Mouse (Mus musculus) limb, embryonic 13.5 days (tissue): ENCODE measurements around the gene Gm18596. TPM values are rescaled to one million over a fixed set of nuclear protein-coding genes. Genes with fewer than 3 reads are reported as not detected.
"Not testable (repeated sequence)": the region's sequence is repeated elsewhere in the genome, so short reads cannot be mapped to it uniquely, and the experiment has no call there.

Experiments used
- ATAC-seq: fragments of 200-750 bp; cut with Nextera tagmentation; 2 replicates; pipeline ENCODE4 v1.8.0; 2017; ENCODE audit warnings: low read depth, moderate number of reproducible peaks, moderate TSS enrichment; ENCODE audit not compliant: low FRiP score
- H3K27ac ChIP-seq: fragments of 300-500 bp; sonication (generic); 2 replicates; pipeline ENCODE4 v1.5.1; 2015; ENCODE audit warnings: inconsistent platforms, mild to moderate bottlenecking, moderate library complexity
- H3K27me3 ChIP-seq: fragments of 300-500 bp; sonication (generic); 2 replicates; pipeline ENCODE4 v1.6.1; 2015; ENCODE audit warnings: mild to moderate bottlenecking, inconsistent platforms
- H3K36me3 ChIP-seq: fragments of 300-500 bp; sonication (generic); 2 replicates; pipeline ENCODE4 v1.6.1; 2015; ENCODE audit warnings: inconsistent platforms, mild to moderate bottlenecking, moderate library complexity
- H3K4me1 ChIP-seq: fragments of 300-500 bp; sonication (generic); 2 replicates; pipeline ENCODE4 v1.6.1; 2015; ENCODE audit warnings: inconsistent platforms
- H3K4me2 ChIP-seq: fragments of 300-500 bp; sonication (generic); replicated peaks from 2 replicates; pipeline ENCODE4 v1.6.1; 2015; ENCODE audit warnings: inconsistent platforms, mild to moderate bottlenecking, moderate library complexity
- H3K4me3 ChIP-seq: fragments of 300-500 bp; sonication (generic); 2 replicates; pipeline ENCODE4 v1.5.1; 2015; ENCODE audit warnings: moderate library complexity, mild to moderate bottlenecking, inconsistent platforms
- H3K9ac ChIP-seq: fragments of 300-500 bp; sonication (generic); 2 replicates; pipeline ENCODE4 v1.6.1; 2015; ENCODE audit warnings: mild to moderate bottlenecking, inconsistent platforms
- H3K9me3 ChIP-seq: fragments of 300-500 bp; sonication (generic); 2 replicates; pipeline ENCODE4 v1.6.1; 2016; ENCODE audit warnings: inconsistent platforms
- WGBS: fragments of 180-500 bp; shearing (Covaris S2); methylation state at CpG from one replicate; pipeline ENCODE4 v1.1.7; 2015; 5-methylcytosine and 5-hydroxymethylcytosine counted together
- polyA plus RNA-seq: library from polyadenylated mRNA; unstranded; fragments of >200 nt; fragmentation: Nextera tagmentation; extraction: Ambion mirVana; gene quantifications from 2 replicates; pipeline ENCODE4 v1.2.1, GENCODE M21; 2015

The Gm18596 gene
- polyA plus RNA-seq: not detected in 2 replicates

DNA sequence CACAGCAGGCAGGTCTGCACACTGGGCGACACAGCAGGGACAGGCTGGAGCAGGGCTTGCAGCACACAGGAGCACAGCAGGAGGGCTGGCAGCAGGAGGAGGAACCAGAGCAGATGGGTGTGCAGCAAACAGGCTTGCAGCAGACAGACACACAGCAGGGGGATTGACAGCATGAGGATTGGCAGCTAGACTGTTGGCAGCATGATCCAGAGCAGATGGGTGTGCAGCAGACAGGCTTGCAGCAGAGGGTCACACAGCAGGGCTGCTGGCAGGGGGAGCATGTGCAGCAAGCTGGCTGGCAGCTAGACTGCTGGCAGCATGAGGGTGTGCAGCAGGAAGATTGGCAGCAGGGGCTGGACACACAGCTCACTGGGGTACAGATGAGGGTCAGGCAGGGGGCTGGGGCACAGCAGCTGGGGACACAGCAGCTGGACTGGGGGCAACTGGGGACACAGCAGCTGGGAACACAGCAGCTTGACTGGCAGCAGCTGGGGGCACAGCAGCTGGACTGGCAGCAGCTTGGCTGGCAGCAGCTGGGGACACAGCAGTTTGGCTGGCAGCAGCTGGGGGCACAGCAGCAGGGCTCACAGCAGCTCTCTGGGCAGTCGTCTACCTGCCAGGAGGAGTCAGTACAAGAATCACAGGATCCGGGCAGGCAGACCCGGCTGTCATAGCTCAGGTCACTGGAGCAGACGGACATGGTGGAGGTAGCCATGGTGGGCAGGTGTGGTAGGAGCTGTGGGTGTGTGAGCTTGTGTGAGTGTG is at the start of gene Gm18596:
Gm18596 (minus strand) TSS at position 715 of the 765 bp plus-strand sequence.
- H3K27ac ChIP-seq, H3K27me3 ChIP-seq, H3K4me2 ChIP-seq, H3K4me3 ChIP-seq, H3K36me3 ChIP-seq, ATAC-seq, H3K9ac ChIP-seq, H3K9me3 ChIP-seq: not testable (repeated sequence)
- peaks cover 10% of the 10 kb centered on the region for H3K4me1 ChIP-seq
- WGBS: 37% methylated on average over 5 of the region's 5 CpGs

DNA sequence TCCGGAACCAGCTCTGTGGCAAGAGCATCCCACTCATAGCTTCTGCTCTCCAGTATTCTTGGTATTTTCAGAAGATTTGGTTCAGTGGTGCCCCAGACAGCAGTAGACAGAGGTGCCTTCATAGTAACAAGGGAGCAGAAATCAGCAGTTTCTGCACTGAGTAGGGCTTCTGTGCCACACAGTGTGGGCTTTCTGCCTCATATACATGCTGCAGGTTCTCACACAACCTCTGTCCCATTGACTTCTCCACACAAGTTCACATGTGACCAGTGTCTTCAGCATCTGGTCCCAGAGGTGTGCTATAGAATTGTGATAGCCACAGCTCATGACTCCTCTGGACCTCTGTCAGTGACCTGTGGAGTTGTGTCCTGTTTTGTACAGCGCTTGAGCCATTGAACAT is 46.2 kb upstream of the Gm18596 start:
- no peak overlapping the region for H3K9ac ChIP-seq
- no peaks in the 10 kb centered on the region for H3K27me3 ChIP-seq
- H3K4me2 ChIP-seq: no peak overlapping the region
- 75% methylated on average over 2 of the region's 2 CpGs for WGBS
- H3K9me3 ChIP-seq: no peaks in the 10 kb centered on the region
- no peaks in the 10 kb centered on the region for H3K36me3 ChIP-seq
- no peak overlapping the region for H3K27ac ChIP-seq
- H3K4me3 ChIP-seq: no peak overlapping the region
- no peak for ATAC-seq
- H3K4me1 ChIP-seq: 0 out of 2 replicates have a peak, but pooled peaks cover under 1% of the 10 kb centered on the region

DNA sequence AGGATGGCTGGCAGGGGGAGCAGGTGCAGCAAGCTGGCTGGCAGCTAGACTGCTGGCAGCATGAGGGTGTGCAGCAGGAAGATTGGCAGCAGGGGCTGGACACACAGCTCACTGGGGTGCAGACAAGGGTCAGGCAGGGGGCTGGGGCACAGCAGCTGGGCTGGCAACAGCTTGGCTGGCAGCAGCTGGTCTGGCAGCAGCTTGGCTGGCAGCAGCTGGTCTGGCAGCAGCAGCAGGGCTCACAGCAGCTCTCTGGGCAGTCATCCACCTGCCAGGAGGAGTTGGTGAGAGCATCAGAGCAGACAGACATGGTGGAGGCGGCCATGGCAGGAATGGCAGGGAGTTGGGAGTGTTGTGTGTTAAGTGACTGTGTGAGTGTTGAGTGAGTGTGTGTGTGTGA is 45.4 kb upstream of the Gm18596 start, which contains the start of gene Gm7137:
Gm7137 (minus strand) TSS at position 325 of the 400 bp plus-strand sequence.
- 63% methylated on average over 1 of the region's 1 CpGs for WGBS
- not testable (repeated sequence) for H3K4me1 ChIP-seq, H3K27me3 ChIP-seq, H3K9ac ChIP-seq, H3K9me3 ChIP-seq, H3K27ac ChIP-seq, H3K4me3 ChIP-seq, ATAC-seq, H3K36me3 ChIP-seq, H3K4me2 ChIP-seq

DNA sequence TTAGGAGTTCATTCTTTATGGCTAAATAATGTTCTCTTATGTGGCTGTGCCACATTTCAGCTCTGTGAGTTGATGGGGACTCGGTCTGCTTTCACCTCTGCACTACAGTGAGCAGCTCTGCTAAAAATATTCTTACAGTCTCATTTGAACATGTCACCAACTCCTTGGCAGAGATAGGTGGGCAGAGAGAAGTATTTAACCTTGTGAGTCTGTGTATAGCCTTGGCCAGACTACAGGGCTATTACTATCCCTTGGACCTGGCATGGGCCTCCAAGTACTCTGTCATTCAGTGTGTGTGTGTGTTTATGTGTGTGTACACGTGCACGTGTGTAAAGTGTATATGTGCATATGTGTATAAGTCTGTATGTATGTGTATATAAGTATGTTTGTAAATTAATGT is 41.0 kb upstream of the Gm18596 start:
- not testable (repeated sequence) for H3K27me3 ChIP-seq

DNA sequence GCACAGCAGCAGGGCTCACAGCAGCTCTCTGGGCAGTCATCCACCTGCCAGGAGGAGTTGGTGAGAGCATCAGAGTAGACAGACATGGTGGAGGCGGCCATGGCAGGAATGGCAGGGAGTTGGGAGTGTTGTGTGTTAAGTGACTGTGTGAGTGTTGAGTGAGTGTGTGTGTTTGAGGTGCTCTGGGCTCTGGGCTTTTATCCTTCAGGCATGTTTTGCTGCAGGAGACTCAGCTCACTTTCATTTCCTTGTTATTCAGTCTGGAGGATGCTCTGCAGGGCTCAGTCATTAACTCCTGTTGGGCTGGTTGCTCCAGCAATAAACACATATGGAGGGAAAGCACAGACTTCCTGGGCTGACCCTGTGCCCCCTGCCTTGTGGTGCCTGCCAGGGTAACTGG is 40.0 kb upstream of the Gm18596 start, which contains the start of gene Gm3250:
Gm3250 (minus strand) TSS at position 101 of the 400 bp plus-strand sequence.
- not testable (repeated sequence) for H3K4me3 ChIP-seq, H3K4me2 ChIP-seq, ATAC-seq, H3K9ac ChIP-seq, H3K9me3 ChIP-seq, H3K27me3 ChIP-seq, H3K27ac ChIP-seq, H3K36me3 ChIP-seq, H3K4me1 ChIP-seq
- 40% methylated on average over 1 of the region's 1 CpGs for WGBS

More for the DNA sequence above, 41.0 kb upstream of the Gm18596 start:
- H3K9me3 ChIP-seq, H3K27ac ChIP-seq, ATAC-seq, H3K4me1 ChIP-seq, H3K9ac ChIP-seq, H3K4me3 ChIP-seq, H3K4me2 ChIP-seq, H3K36me3 ChIP-seq: not testable (repeated sequence)
- 81% methylated on average over 3 of the region's 3 CpGs for WGBS

DNA sequence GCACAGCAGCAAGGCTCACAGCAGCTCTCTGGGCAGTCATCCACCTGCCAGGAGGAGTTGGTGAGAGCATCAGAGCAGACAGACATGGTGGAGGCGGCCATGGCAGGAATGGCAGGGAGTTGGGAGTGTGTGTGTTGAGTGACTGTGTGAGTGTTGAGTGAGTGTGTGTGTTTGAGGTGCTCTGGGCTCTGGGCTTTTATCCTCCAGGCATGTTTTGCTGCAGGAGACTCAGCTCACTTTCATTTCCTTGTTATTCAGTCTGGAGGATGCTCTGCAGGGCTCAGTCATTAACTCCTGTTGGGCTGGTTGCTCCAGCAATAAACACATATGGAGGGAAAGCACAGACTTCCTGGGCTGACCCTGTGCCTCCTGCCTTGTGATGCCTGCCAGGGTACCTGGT is 34.4 kb upstream of the Gm18596 start, which contains the start of gene Gm7138:
Gm7138 (minus strand) TSS at position 101 of the 400 bp plus-strand sequence.
- not testable (repeated sequence) for H3K27me3 ChIP-seq, H3K9me3 ChIP-seq, H3K4me1 ChIP-seq, H3K4me3 ChIP-seq, H3K36me3 ChIP-seq, H3K4me2 ChIP-seq, H3K27ac ChIP-seq, H3K9ac ChIP-seq, ATAC-seq
- WGBS: 70% methylated on average over 1 of the region's 1 CpGs

DNA sequence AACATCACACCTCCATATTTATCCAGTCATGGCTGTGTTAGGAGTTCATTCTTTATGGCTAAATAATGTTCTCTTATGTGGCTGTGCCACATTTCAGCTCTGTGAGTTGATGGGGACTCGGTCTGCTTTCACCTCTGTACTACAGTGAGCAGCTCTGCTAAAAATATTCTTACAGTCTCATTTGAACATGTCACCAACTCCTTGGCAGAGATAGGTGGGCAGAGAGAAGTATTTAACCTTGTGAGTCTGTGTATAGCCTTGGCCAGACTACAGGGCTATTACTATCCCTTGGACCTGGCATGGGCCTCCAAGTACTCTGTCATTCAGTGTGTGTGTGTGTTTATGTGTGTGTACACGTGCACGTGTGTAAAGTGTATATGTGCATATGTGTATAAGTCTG is 29.7 kb upstream of the Gm18596 start:
- WGBS: 84% methylated on average over 2 of the region's 3 CpGs
- not testable (repeated sequence) for H3K4me3 ChIP-seq, H3K36me3 ChIP-seq, H3K9me3 ChIP-seq, H3K27me3 ChIP-seq, ATAC-seq, H3K4me1 ChIP-seq, H3K9ac ChIP-seq, H3K4me2 ChIP-seq, H3K27ac ChIP-seq

DNA sequence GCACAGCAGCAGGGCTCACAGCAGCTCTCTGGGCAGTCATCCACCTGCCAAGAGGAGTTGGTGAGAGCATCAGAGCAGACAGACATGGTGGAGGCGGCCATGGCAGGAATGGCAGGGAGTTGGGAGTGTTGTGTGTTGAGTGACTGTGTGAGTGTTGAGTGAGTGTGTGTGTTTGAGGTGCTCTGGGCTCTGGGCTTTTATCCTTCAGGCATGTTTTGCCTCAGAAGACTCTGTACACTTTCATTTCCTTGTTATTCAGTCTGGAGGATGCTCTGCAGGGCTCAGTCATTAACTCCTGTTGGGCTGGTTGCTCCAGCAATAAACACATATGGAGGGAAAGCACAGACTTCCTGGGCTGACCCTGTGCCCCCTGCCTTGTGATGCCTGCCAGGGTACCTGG is 28.8 kb upstream of the Gm18596 start, which contains the start of gene Gm3238:
Gm3238 (minus strand) TSS at position 101 of the 400 bp plus-strand sequence.
- H3K27me3 ChIP-seq, H3K36me3 ChIP-seq, H3K4me3 ChIP-seq, ATAC-seq, H3K9ac ChIP-seq, H3K4me2 ChIP-seq, H3K9me3 ChIP-seq, H3K27ac ChIP-seq, H3K4me1 ChIP-seq: not testable (repeated sequence)
- 40% methylated on average over 1 of the region's 1 CpGs for WGBS

DNA sequence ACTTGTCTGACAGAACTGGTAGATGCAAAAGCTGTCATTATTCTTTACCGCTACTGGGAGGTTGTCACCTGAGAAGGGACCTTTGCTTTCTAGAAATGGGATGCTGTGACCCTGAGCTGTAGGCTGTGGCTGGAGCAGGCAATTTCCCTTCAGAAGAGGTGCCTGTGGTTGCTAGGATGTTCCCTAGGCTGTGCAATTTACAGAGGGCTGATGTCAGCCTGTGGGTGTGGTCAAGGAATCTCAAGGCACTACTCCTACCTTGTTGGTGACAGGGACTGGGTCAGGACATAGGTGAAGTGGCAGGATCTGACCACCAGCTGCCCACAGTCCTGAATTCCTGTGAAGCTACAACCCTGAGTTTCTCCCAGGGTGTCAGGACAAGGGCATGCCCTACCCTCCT is 27.3 kb upstream of the Gm18596 start:
- no peak overlapping the region for H3K4me3 ChIP-seq
- H3K27ac ChIP-seq: no peak overlapping the region
- no peaks in the 10 kb centered on the region for H3K9me3 ChIP-seq
- no peak for ATAC-seq
- H3K4me2 ChIP-seq: no peak overlapping the region
- WGBS: 64% methylated on average over 1 of the region's 1 CpGs
- H3K9ac ChIP-seq: no peak overlapping the region
- no peaks in the 10 kb centered on the region for H3K36me3 ChIP-seq
- H3K27me3 ChIP-seq: no peaks in the 10 kb centered on the region
- no peaks in the 10 kb centered on the region for H3K4me1 ChIP-seq

DNA sequence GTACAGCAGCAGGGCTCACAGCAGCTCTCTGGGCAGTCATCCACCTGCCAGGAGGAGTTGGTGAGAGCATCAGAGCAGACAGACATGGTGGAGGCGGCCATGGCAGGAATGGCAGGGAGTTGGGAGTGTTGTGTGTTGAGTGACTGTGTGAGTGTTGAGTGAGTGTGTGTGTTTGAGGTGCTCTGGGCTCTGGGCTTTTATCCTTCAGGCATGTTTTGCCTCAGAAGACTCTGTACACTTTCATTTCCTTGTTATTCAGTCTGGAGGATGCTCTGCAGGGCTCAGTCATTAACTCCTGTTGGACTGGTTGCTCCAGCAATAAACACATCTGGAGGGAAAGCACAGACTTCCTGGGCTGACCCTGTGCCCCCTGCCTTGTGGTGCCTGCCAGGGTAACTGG is 17.1 kb upstream of the Gm18596 start, which contains the start of gene Gm3233:
Gm3233 (minus strand) TSS at position 101 of the 400 bp plus-strand sequence.
- not testable (repeated sequence) for H3K9ac ChIP-seq, H3K9me3 ChIP-seq, H3K4me2 ChIP-seq, H3K27ac ChIP-seq, H3K4me3 ChIP-seq, H3K4me1 ChIP-seq, H3K36me3 ChIP-seq, ATAC-seq, H3K27me3 ChIP-seq
- WGBS: no CpG with 5 or more reads among the region's 1 CpGs

DNA sequence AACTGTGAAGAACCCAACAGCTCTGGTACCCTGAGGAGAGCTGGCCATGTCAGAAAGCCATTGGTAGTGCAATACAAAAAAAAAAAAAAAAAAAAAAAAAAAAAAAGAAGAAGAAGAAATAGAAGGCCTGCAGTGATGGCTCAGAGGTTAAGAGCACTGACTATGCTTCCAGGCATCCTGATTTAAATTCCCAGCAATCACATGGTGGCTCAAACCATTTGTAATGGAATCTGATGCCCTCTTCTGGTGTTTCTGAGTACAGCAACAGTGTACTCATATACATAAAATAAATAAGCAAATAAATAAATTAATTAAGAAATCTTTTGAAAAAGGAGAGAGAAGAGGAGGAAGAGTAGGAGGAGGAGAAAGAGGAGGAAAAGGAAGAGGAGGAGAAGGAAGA is 11.0 kb upstream of the Gm18596 start:
- Histone ChIP-seq H3K4me2 (no peak overlapping the region), H3K27me3 (no peaks in the 10 kb centered on the region), H3K4me1 (peaks cover 6% of the 10 kb centered on the region; the same call in 1 of the 2 replicates), H3K36me3 (no peaks in the 10 kb centered on the region), H3K9ac (no peak overlapping the region), H3K9me3 (no peaks in the 10 kb centered on the region), H3K4me3 (no peak overlapping the region), H3K27ac (no peak overlapping the region)
- no peak for ATAC-seq

DNA sequence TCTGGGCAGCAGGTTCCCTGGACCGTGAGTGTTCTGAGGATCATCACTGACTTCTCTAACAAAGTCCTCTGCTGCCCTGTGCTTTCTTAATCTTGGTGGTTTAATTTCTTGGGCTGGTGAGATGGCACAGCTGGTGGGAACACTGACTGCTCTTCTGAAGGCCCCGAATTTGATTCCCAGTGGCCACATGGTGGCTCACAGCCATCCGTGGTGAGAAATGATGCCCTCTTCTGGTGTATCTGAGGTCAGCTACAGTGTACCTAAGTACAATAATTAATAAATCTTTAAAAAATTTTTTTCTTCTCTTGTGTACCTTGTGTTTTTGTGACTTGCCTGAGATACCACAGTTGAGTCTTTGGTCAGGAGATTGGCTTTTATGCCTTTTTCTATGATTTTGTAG is 9.9 kb upstream of the Gm18596 start:
- WGBS: 62% methylated on average over 3 of the region's 3 CpGs
- not testable (repeated sequence) for H3K4me1 ChIP-seq, H3K27ac ChIP-seq, H3K27me3 ChIP-seq, ATAC-seq, H3K4me3 ChIP-seq, H3K4me2 ChIP-seq, H3K9ac ChIP-seq, H3K9me3 ChIP-seq, H3K36me3 ChIP-seq

DNA sequence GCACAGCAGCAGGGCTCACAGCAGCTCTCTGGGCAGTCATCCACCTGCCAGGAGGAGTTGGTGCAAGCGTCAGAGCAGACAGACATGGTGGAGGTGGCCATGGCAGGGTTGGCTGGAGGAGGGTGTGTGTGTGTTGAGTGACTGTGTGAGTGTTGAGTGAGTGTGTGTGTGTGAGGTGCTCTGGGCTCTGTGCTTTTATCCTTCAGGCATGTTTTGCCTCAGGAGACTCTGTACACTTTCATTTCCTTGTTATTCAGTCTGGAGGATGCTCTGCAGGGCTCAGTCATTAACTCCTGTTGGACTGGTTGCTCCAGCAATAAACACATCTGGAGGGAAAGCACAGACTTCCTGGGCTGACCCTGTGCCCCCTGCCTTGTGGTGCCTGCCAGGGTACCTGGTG is 8.8 kb upstream of the Gm18596 start, which contains the start of gene Gm9736:
Gm9736 (minus strand) TSS at position 101 of the 400 bp plus-strand sequence.
- H3K4me2 ChIP-seq, H3K27me3 ChIP-seq, H3K4me3 ChIP-seq, H3K36me3 ChIP-seq, H3K9ac ChIP-seq, H3K9me3 ChIP-seq, H3K27ac ChIP-seq, ATAC-seq, H3K4me1 ChIP-seq: not testable (repeated sequence)
- 55% methylated on average over 1 of the region's 1 CpGs for WGBS
